Mouse (Mus musculus) adrenal gland, postnatal 36 days (tissue): ENCODE measurements at regions not wholly inside any gene's neighbourhood (a gene's known extent, or its start where the extent isn't known, plus 50 kb on each side); places are given as distances from the start of the nearest gene placed in this dataset.

Experiments used
- DNase-seq, 2 experiments: peaks; one replicate each; pipeline ENCODE4 v3.0.0; 2021; ENCODE audit warnings: mixed read lengths in 1 of 2

DNA sequence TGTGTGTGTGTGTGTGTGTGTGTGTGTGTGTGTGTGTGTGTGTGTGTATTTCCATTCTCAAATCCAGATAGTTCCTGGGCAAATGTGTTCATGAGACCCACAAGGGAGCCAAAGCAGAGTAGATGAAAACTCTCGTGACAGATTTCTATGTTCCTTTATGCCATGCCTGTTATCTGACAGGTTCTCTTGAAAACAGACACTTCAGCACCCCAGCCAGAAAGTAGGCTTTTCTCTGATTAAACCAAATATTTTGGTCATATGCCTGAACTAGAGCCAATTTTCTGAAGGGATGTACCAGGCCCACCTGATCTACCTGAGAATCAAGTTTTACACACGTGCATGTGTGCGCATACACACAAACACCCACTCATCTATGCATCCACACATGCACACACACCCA, 95.5 kb downstream of the Psat1 start:
- no peak for DNase-seq

DNA sequence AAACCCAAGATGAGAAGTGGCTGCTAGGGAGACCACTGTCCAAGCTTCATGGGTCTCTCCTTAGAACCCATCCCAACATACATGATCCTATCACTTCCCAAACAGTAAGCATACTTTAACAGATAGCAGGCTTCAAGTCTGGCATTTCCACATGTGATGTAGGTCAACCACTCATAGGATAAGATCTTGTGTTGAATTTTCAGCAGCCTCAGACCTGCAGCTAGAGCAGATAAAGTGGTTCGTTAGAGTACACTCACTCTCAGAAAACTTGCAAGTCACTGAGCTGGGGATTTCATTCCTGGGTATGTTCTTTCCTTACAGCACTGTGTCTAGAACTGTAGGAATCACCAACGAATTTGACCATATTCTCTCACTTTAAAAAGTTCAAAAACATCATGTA, 96.4 kb downstream of the Psat1 start:
- DNase-seq: no peak

DNA sequence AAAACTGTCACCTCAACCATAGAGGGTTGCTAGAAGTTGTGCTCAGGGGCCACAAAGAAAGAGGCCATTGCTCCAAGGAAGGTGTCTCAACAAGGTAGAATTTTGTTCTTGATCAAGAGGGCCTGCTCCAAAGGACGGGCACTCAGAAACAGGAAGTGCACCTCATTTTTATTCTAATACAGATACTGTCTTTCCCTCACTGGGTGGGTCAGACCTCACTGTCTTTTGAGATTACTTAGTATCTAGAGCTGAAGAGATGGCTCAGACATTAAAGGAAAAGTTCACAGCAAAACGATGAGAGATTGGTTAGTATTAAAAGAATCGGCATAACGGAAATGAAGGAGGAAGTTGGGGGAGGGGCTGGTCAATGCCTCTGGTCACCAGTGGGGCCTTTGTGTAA, 97.9 kb downstream of the Psat1 start:
- DNase-seq: no peak

DNA sequence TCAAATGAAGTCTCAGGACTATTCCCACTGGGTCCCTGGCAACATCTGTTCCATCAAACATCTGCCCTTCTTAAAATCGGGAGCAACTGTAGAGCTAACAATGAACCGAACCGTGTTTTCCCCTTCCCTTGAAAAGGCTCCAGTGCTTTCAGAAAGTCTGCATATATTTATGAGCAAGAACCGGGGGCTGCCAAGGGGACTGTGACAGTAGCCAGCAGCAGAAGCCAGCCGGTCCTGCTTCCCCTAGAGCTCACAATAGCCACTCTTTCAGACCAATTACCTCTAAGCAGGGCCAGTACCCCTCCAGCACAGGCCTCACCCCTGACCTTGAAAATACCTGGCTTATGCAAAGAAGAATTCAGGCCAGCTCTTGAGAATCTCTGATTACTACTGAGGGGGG, 108.8 kb downstream of the Psat1 start:
- DNase-seq: no peak

DNA sequence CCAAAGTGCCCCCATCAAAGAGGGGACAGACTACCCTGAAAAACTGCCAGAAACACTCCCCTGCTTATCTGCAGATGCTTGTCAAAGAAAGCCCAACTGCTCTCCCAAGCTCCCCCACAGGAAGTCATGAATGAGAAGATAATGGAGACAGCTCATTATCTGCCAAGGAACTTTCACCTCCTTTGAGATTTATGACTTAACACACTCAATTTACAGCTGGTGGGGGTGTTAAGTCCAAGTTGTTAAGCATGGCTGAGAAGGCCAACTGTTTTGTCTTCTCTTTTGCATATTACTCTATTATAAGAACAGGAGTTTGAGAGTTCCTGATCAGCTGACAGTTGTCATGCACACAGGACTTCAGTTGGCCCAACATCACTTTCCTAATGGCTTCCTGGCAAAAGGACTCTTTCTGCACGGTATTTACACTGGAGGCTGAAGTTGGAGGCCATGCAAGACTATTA, 109.4 kb downstream of the Psat1 start:
- DNase-seq: no peak

DNA sequence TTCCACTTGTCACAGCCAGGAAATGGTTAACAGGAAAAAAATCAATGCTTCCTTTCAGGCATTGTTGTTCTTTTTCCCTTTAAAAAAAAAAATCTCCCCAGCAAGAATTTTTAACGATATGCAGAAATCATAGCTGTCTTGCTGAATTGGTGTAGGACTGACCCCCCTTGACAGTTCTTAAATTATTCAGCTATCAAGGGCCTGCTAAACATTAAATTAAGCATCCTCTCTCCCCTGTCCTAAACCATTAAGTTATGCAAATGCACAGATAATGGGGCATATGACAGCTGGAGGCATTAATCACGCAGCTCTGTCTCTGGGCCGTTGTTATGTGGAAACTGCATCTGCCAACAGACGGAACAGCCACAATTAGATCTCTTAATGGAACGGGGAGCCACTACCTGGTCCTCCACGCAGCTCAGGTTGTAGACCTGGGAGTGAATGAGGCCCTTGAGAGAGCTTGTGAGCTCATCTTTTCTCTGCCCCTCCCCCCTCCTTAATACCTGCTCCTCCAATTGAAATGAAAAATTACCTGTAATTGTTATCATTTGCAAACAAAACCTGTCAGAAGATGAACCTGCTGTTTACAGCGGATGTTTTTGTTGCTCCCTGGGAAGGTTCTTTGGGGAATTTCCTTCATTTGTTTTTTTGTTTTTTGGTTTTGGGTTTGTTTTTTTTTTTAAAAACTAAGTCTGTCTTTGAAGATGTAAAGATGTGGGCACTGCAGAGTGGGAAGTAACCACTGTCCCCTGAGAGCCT, 110.0 kb downstream of the Psat1 start:
- DNase-seq: no peak

DNA sequence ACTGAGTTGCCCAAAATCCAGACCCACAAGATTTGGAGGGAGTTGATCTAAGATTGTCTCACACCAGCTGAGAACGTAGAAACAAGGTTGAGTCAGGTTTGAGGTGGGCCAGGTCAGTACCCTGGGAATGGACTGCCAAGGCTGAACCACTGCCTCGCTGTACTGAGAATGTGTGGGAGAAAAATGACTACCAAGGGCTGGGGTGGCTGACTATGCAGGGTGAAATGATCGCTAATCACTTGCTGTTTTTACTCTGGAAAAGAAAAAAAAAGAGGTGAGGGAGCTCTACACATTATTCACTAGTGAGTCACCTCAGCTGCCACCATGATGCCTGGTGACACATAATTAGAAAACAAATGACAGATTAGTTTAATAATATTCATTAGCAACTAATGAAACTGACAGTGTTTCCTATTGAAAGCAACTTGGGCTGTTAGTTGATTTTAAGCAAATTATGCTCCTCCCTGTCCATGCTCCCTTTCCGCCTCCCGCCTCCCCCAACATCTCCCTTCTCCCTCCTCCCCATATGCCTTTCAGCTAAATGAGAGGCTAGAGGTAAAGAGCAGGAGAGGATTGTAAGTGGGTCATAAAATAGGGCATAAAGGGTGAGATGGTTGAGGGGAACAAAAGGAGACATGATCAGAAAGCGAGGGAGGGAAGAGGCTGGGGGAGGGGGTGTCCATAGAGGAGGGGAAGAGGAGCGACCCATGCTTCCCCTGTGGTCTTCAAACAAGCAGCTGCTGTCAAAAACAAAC, 110.8 kb downstream of the Psat1 start:
- no peak for DNase-seq

DNA sequence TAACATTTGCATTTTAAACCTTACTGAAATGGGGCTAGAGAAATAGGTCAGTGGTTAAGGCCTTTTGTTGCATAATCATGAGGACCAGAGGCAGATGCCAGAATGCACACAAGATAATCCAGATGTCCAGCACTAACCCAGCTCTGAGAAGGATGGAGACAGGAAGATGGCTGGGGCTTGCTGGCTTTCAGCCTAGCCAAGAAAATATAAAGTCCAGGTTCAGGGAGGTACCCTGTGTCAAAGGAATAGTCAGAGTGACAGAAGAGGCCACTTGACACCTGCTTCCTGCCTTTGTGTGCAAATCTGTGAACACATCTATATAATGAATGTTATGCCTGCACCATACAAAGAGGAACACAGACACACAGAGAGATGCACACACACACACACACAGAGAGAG, 116.8 kb downstream of the Psat1 start:
- no peak for DNase-seq

DNA sequence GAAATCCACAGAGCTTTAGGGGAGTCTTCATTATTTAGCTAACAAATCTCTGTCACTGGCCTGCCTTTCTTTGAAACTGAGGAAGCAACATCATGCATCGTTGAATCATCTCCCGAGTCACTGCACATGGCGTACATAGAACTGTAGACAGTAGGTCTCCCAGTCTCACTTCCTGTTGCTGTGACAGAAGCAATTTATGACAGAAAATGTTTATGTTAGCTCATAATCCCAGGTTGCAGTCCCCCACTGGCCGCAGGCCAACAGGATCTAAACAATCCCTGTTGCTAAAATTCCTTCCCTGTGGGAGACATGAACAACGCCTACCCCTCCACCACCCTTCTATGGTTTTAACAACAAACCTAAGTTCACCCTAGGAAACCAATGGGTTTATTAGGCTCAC, 118.0 kb downstream of the Psat1 start:
- DNase-seq: no peak

DNA sequence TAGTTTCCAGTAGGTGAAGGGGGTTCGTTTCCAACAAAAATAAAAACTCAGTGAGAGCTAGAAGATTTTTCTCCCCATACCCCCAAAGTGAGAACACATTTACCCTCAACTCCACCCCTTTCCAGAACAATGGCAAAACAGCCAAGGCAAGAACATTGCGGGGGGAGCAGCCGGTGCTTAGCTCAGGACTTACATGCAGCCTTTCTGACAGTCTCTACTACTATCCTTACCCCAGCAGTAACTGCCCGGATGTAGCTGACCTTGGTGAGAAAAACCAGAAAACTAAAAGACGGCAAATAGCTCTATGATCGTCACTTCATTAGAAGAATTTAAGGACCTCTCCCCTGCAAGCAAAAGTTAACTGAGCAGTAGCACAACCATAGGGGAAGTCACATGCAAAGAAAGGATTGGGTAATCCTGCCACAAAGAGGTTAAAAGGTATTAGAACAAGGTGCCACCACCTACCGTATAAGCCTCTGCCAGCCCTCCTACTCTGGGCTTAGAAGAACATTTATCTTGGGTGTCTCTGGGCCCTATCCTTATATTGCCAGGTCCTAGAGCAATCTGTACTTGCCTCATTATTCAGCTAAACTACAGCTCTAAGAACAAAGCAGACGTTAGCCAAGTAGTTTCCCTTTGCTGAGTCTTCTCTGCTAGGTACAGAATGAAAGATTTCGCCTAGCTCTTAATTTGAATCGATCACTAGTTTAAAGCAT, 119.0 kb downstream of the Psat1 start:
- DNase-seq: no peak

DNA sequence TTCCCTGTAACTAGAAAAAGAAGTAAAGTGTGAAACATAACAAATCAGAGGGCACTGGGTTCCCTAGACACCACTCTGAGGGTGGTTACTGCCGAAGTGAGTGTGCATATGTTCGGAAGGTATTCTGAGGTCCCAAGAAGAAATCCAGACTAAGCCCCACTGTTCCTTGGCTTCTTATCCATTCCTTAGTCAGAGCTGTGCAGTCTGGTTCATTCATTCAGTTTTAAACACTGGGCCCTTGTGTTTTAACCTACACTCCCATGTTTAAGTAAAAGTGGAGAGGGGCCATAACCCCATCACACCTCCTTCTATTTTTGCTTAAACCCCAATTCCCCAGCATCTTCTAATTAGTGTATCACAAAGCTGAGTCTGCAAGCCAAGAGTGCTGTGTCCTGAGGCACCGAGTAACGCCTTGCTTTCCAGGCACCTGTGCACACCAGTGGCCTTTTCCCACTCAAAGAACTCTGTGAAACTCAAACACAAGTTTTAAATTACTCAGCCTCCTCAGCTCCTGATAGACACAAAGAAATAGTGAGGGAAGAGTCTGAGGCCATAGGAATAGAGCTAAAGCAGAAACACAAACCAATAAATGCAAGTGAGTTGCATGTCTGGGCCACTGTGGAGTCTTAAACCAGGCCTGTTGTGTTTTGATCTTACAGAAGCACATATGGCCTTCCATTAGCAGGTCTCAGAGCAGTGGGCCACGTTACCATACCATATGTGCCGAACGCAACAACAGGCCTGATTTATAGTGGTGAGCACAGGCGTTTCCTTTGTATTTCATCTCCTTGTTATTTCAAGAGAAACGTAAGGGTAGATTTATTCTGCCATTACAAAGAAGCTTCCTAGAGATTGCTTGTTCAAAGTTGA, 119.8 kb downstream of the Psat1 start:
- DNase-seq: no peak

DNA sequence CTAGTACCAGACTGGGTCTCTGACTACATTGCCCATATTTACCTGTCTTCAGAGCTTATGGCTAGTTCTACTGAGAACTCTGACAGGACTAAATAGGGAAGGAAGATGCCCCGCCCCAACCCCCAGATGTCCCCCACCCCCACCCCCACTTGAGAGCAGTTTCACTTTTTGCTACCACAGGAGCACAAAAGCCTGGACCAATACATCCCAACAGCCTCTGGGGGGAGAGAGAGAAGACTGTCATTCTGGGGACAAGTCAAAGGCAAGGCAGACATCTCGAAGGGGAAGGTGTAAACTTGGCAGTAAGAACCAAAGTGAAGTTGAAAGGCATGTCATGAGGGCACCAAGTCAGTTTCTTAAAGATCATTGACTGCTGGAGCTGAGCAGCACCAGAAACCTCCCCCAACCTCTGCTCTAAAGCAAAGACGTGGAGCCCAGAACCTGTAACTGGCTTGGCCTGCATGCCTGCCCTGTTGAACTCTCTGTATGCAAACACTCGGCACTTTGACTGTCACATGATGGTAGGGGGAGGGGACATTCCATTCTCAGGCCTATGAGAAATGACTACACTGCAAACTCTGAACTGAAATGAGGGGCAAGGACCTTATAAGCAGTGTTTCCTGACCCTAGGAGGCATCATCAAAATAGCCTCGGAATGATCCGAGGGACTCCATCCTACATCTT, 123.3 kb downstream of the Psat1 start:
- DNase-seq: no peak

DNA sequence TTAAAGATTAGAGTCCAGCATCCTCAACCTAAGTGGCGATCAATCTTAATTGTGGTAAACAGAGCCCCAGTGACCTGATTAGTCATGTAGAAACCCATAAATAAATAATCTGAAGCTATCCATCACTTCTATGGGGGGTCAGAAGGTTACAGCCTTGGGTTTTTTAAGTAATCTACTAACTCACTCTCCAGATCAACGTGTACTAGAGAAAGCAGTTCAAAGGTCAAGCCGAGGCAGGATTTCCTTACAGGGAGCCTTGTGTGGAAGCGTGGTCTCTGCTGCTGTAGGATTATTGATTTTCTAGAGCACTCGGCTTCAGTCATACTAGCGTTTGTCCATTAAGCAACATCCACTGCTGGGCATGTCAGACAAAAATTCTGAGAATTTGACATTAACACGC, 127.1 kb downstream of the Psat1 start:
- DNase-seq: no peak

DNA sequence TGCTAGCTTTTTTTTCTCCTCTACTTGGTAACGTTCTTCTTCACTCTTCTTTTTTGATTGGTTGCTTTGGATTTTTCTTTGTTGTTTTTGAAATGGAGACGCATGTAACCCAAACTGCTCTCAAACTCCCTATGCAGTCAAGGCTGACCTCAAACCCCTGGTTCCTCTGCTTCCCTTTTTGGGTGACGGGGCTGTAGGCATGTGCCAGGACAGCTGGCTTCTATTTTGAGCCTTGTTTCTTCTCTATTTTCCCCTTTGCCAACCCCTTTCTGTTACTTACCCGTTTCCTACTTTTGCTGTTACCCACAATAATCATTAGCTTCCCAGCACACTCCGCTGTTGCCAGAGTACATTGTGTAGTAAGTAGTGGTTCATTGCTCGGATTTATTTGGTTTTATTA, 132.0 kb downstream of the Psat1 start:
- DNase-seq: no peak

DNA sequence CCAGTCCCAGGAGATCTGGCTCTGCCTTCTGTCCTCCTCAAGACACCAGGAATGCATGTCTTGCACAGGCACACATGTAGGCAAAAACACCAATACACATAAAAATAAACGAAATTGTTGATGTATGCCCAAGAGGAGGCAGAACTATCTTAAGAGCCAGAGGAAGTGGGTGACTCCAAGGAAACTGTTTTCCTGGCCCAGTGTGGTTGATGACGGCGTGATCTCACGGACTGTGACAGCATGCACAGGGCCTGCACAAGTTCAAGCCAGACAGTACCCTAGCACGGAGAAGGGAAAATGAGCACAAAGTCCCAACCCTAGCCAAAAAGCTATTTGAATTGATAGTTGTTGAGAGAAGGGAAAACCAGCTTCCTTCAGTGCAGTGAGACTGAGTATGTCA, 138.1 kb downstream of the Psat1 start:
- no peak for DNase-seq

DNA sequence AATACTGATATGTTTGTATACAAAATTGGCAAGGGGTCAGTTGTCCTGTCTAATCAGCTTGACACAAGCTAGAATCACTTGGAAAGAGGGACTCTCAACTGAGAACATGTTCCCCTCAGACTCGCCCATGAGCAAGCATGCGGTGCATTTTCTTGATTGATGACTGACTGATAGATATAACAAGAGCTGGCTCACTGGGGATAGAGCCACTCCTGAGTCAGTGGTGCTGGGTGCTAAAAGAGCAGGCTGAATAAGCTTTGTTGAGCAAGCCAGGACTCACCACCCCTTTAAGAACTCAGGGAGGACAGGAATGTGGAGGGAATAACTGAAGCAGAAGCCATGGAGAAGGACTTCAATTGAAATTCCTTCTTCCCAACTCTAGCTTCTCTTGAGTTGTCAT, 139.5 kb downstream of the Psat1 start:
- no peak for DNase-seq

DNA sequence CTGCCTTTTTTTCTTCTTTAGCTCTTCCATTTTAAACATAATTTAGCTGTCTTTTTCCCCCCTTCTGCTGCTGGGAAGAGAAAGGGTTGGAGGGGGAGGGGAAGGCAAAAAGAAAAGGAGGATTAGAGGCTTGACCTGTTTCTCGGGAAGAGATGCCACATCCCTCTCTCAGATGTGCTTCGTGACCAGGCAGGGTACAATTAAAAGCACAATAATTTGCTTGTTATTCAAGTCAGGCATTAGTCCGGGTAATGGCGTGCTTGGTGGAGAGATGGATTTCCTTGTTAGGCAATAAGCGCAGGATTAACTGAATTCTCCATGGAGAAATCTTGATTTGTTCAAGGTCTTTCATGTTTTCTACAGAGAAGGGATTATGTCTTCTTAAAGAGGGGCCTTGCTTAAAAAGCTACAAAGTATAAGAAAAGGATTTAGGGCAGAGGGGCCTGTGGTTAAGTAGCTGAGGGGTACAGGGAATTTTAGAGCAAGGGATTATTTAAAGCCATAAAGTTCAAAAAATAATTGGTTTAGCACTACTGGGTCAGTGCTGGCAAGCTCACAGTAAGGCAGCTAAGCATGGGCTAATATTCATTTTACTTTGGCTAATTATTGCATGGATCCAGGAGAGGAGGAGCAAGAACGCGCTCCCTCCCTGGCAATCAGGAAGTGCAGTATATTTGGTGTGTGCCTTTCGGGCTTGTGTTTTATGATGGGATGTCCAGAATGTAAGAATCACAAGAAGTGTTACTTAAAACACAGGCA, 143.8 kb downstream of the Psat1 start:
- DNase-seq: no peak

DNA sequence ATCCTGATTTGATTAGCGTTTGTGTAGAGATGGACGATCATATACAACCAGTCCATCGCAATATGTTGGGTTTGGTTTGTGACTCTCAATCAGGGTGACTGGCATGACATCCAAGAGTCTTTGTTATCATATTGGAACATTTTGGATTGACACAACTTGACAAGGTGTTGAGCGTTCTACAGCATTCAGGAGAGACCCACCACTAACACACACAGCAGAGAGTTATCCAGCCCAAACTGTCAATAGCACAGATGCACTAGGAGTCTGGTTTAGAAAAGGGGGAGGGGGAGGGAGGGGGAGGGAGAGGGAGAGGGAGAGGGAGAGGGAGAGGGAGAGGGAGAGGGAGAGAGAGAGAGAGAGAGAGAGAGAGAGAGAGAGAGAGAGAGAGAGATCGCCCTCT, 144.5 kb downstream of the Psat1 start:
- DNase-seq: no peak

DNA sequence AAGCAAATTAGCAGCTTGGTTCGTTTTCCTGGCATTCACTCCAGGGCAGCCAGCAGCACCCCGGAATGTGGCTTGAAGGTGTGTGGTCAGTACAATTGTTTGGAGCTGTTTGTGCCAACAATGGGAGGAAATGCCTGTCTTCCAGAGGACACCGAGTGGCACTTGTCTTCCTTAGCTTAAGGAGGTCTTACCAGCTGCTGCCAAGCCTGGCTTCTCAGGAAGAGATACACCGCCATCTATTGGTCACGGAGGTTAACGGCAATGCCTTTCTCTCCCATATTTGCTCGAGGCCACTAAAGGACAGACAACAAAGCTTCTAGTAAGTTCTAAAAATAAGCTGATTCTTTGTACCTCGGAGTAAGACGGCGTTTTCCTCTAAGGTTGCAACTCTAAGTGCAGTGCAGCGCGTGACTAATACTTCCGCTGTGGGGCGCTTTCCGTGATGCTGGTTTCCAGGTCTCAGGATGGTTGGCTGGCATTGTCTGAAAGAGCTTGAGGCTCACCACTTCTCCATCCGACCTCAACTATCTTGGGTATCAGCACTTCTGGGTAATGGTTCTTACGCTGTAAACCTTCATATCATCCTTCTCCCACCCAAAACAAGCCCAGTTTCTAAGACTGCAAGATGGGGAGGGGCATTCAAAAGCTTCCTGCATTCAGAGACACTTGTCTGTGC, 145.2 kb downstream of the Psat1 start:
- peak; percentile 71 to 77 for DNase-seq
